Mouse (Mus musculus) intestine, embryonic 14.5 days (tissue): Measurements from ENCODE around the gene Pomgnt2. TPM values are rescaled to one million over a fixed set of nuclear protein-coding genes. Genes with fewer than 3 reads are reported as not detected.

ENCODE experiments used
- ATAC-seq: fragments of 200-750 bp; cut with Nextera tagmentation; replicated peaks from 2 replicates; pipeline ENCODE4 v1.8.0; 2017; ENCODE audit warnings: low read depth, moderate number of reproducible peaks, moderate TSS enrichment, moderate library complexity; ENCODE audit not compliant: low FRiP score, low TSS enrichment
- DNase-seq: peaks from one replicate; pipeline ENCODE4 v3.0.0-alpha.2; 2018; ENCODE audit warnings: low spot score
- H3K27ac ChIP-seq: fragments of 300-500 bp; sonication (generic); 2 replicates; pipeline ENCODE4 v1.5.1; 2014; ENCODE audit warnings: low read depth, mild to moderate bottlenecking, control low read depth
- H3K27me3 ChIP-seq: fragments of 300-500 bp; sonication (generic); replicated peaks from 2 replicates; pipeline ENCODE4 v1.6.1; 2014; ENCODE audit warnings: low read length, control low read depth; ENCODE audit not compliant: control insufficient read depth, insufficient read depth
- H3K36me3 ChIP-seq: fragments of 300-500 bp; sonication (generic); 2 replicates; pipeline ENCODE4 v1.6.1; 2014; ENCODE audit warnings: low read length, control low read depth; ENCODE audit not compliant: control insufficient read depth, insufficient read depth
- H3K4me1 ChIP-seq: fragments of 300-500 bp; sonication (generic); replicated peaks from 2 replicates; pipeline ENCODE4 v1.6.1; 2014; ENCODE audit warnings: low read length, control low read depth, mixed read lengths; ENCODE audit not compliant: control insufficient read depth, insufficient read depth
- H3K4me2 ChIP-seq: fragments of 300-500 bp; sonication (generic); 2 replicates; pipeline ENCODE4 v1.6.1; 2014; ENCODE audit warnings: low read length
- H3K4me3 ChIP-seq: fragments of 300-500 bp; sonication (generic); 2 replicates; pipeline ENCODE4 v1.5.1; 2014; ENCODE audit warnings: low read depth, low read length, control low read depth, mixed read lengths
- H3K9ac ChIP-seq: fragments of 300-500 bp; sonication (generic); 2 replicates; pipeline ENCODE4 v1.6.1; 2014; ENCODE audit warnings: mild to moderate bottlenecking, low read length
- H3K9me3 ChIP-seq: fragments of 300-500 bp; sonication (generic); 2 replicates; pipeline ENCODE4 v1.6.1; 2016; ENCODE audit warnings: low read length, control low read depth; ENCODE audit not compliant: control insufficient read depth
- WGBS: fragments of 180-500 bp; shearing (Covaris S2); extraction: QIAGEN DNeasy Blood & Tissue Kit; methylation state at CpG from one replicate; pipeline ENCODE4 v1.1.7; 2014; 5-methylcytosine and 5-hydroxymethylcytosine counted together
- polyA plus RNA-seq: library from polyadenylated mRNA; unstranded; fragments of >200 nt; fragmentation: Nextera tagmentation; extraction: Ambion mirVana; gene quantifications from 2 replicates; pipeline ENCODE4 v1.2.1, GENCODE M21; 2014

Gene Pomgnt2
- polyA plus RNA-seq, 1 experiment from 2014 or later = 12.8 TPM

DNA sequence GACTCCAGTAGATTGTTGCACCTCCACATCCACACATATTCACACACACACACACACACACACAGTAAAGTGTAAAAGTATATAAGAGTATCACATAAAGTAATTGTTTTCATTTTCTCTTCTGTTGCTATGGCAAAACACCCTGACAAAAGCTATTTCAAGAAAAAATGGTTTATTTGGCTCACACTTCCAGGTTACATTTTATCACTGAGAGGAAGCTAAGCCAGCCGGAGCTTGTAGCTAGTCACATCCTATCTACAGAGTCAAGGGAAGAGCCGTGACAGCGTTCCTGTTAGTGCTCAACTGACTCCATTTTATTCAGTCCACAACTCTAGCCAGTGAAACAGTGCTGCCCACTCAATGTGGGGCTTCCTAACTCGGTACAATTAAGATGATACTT, 48.5 kb downstream of the Pomgnt2 start:
- H3K4me3 ChIP-seq = no peak overlapping the region

DNA sequence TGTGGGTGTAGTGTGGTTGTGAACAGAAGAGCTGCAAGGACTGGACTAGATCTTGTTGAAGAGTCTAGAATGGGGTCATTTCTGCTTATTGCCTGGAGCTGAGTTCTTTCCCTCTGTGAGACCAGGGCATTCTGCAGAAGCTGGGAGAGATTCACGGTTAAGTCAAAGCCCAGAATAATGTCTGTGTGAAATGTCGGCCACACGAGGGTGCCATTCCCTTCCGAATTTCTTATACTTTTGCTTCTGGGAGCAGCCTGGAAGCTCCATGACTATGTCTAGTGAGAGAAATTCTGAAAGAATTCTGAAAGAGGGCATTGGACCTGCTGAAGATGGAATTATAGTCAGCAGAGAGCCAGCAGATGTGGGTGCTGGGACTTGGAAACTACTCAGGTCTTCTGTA, 49.1 kb downstream of the Pomgnt2 start:
- Histone ChIP-seq H3K4me1 (peaks cover 5% of the 10 kb centered on the region; the same call in 1 of the 2 replicates), H3K36me3 (no peaks in the 10 kb centered on the region), H3K4me3 (no peak overlapping the region), H3K9ac (no peak overlapping the region), H3K27ac (no peak overlapping the region), H3K27me3 (no peaks in the 10 kb centered on the region), H3K4me2 (no peak overlapping the region), H3K9me3 (no peaks in the 10 kb centered on the region)
- ATAC-seq = no peak
- DNase-seq = peak; percentile 81
- WGBS = 3% methylated on average over 4 of the region's 4 CpGs

More for the DNA sequence above, 48.5 kb downstream of the Pomgnt2 start:
- H3K9me3 ChIP-seq = no peaks in the 10 kb centered on the region
- no peak overlapping the region for H3K27ac ChIP-seq
- H3K4me2 ChIP-seq = no peak overlapping the region
- H3K9ac ChIP-seq = no peak overlapping the region
- WGBS = 53% methylated on average over 4 of the region's 4 CpGs
- H3K4me1 ChIP-seq = peaks cover 5% of the 10 kb centered on the region; the same call in 1 of the 2 replicates
- no peaks in the 10 kb centered on the region for H3K27me3 ChIP-seq
- ATAC-seq = no peak
- DNase-seq = no peak
- H3K36me3 ChIP-seq = no peaks in the 10 kb centered on the region

DNA sequence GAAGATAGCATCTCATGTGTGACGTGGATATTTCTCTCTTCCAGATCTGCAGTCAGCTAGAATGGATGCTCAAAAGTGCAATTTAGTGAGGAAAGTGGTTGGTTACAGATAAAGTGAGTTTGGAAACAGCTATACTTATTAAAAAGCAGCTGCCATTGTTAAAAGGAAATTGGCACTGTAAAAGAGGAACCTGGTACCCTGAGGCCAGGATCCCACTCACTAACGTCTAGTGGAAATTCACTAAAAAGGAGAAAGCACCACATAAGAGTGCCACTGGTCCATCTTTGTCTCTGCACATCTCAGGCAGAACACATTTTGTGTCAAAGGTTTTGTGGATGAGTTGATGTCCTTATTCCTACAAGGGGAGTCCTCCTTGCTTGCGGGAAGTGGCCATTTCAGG, 53.3 kb downstream of the Pomgnt2 start:
- Histone ChIP-seq H3K4me3 (no peak overlapping the region), H3K4me2 (no peak overlapping the region), H3K27me3 (no peaks in the 10 kb centered on the region), H3K36me3 (no peaks in the 10 kb centered on the region), H3K9ac (no peak overlapping the region), H3K4me1 (no peaks in the 10 kb centered on the region), H3K9me3 (no peaks in the 10 kb centered on the region), H3K27ac (no peak overlapping the region)
- DNase-seq = no peak
- 84% methylated on average over 3 of the region's 3 CpGs for WGBS
- no peak for ATAC-seq

DNA sequence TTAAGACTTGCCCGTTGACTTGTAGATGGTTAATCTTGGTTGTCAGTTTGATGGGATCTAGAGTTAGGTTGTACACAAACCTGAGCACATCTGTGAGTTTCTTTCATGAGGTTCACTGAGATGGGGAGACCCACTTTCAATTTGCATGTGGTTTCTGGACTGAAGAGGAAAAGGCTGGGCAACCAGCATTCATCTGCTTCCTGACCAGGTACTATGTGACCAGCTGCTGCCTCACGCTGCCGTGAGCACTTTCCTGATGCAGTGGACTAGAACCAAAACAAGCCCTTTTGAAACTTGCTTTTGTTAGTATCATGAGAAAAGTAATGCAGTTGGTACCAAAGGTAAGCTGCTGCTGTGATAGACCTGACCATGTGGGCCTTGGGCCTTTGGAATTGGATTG, 53.9 kb downstream of the Pomgnt2 start:
- Histone ChIP-seq H3K27ac (no peak overlapping the region), H3K4me3 (no peak overlapping the region), H3K27me3 (no peaks in the 10 kb centered on the region), H3K4me1 (no peaks in the 10 kb centered on the region), H3K36me3 (no peaks in the 10 kb centered on the region), H3K4me2 (no peak overlapping the region), H3K9ac (no peak overlapping the region), H3K9me3 (no peaks in the 10 kb centered on the region)
- ATAC-seq (no peak), DNase-seq (no peak)
- 86% methylated on average over 3 of the region's 3 CpGs for WGBS

DNA sequence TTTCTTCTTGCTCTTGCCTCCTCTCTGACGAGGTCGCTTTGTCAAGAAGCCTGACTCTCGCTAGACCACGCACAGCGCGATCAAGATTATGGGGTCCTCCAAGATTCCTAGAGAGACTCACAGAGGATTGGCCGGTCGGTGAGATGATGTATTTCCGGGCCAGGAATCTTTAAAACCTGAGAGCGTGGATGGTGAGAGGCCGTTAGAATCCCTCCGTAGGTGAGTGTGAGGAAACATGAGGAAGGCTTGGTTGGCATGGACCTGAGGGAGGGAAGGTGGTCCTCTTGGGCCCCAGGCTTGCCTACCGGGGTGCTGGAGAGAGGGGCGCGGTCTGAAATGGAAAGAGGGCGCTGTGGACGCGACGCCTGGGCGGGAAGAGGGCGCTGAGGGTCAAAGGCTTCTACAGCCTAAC, 59.0 kb downstream of the Pomgnt2 start:
- Histone ChIP-seq H3K27ac (no peak overlapping the region), H3K36me3 (no peaks in the 10 kb centered on the region), H3K4me3 (peak overlapping the region; percentile 40), H3K27me3 (no peaks in the 10 kb centered on the region), H3K4me1 (no peaks in the 10 kb centered on the region), H3K9me3 (no peaks in the 10 kb centered on the region), H3K4me2 (peak overlapping the region; percentile 44), H3K9ac (peak overlapping the region; percentile 39)
- no peak; the same call in 1 of the 2 replicates for ATAC-seq
- 53% methylated on average over 21 of the region's 21 CpGs for WGBS
- no peak for DNase-seq

DNA sequence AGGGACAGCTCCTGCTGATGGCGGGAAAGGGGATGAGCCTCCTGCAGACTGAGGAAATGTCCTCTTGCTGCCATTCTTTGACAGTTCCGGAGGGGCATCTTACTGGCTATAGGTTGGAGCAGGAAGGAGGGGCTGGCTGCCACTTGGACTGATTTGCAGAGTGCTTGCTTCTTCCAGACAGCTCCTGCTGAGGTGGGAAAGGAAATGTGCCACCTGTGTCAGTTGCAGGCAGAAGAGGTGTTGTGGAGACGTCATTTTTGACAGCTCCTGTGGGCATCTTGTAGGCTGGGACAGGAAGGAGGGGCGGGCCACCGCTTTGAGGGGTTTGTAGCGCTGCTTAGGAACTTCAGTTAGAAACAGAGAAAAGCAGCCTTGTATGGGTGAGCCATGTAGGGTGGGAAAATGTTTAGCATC, 59.5 kb downstream of the Pomgnt2 start:
- Histone ChIP-seq H3K4me3 (peak overlapping the region; percentile 40; the same call in 1 of the 2 replicates), H3K4me2 (peak overlapping the region; percentile 44), H3K4me1 (no peaks in the 10 kb centered on the region), H3K36me3 (no peaks in the 10 kb centered on the region), H3K27me3 (no peaks in the 10 kb centered on the region), H3K9me3 (no peaks in the 10 kb centered on the region), H3K27ac (no peak overlapping the region), H3K9ac (no peak overlapping the region)
- ATAC-seq (no peak), DNase-seq (no peak)
- 57% methylated on average over 6 of the region's 6 CpGs for WGBS

DNA sequence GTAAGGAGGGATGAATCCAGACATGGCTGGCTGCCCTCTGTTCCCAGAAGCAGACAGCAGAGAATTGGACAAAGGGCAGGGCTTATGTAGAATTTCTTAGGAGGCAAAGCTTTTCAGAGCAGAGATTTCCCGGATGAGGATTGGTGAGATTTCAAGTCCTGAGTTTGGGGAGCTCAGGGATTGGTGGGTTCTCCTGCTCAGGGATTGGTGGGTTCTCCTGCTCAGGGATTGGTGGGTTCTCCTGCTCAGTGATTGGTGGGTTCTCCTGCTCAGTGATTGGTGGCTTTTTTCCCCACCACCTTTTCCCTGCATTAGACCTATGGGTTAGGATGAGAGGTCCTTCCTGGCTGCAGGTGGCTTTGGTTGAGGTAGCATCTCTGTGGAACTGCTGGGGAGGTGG, 60.0 kb downstream of the Pomgnt2 start:
- H3K9ac ChIP-seq = no peak overlapping the region
- no peaks in the 10 kb centered on the region for H3K4me1 ChIP-seq
- 88% methylated on average over 1 of the region's 1 CpGs for WGBS
- H3K9me3 ChIP-seq = no peaks in the 10 kb centered on the region
- no peak overlapping the region for H3K27ac ChIP-seq
- ATAC-seq (no peak), DNase-seq (no peak)
- H3K36me3 ChIP-seq = no peaks in the 10 kb centered on the region
- H3K27me3 ChIP-seq = no peaks in the 10 kb centered on the region
- H3K4me3 ChIP-seq = no peak overlapping the region
- H3K4me2 ChIP-seq = peak overlapping the region; percentile 44; the same call in 1 of the 2 replicates

DNA sequence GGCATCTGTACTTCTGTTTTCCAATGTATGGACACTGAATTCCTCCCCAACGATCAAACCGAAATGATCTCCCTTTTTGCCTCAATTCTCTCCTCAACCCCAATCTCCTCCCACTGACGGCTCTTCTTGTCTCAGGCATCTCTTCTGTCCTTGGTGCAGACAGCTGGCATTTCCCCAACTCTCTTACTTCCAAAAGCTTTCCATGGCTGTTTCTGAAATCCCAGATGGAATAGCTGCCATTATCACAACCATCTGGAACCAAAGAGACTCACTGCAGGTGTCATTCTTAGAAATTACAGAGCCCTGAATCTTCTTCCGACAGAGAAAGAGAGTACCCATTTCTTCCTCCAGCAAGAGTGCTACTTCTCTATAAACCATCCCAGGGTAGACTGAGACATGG, 62.1 kb downstream of the Pomgnt2 start:
- WGBS = 85% methylated on average over 4 of the region's 4 CpGs
- Histone ChIP-seq H3K27ac (no peak overlapping the region), H3K4me3 (no peak overlapping the region), H3K9ac (no peak overlapping the region), H3K4me2 (no peak overlapping the region), H3K9me3 (no peaks in the 10 kb centered on the region), H3K36me3 (no peaks in the 10 kb centered on the region), H3K4me1 (no peaks in the 10 kb centered on the region), H3K27me3 (no peaks in the 10 kb centered on the region)
- ATAC-seq (no peak), DNase-seq (no peak)
